Mouse (Mus musculus): ENCODE data around the gene Pld3. TPM values are rescaled to one million over a fixed set of nuclear protein-coding genes. Genes with fewer than 3 reads are reported as not detected.

Gene Pld3
- polyA plus RNA-seq, 1 experiment from 2014 or later, result 49.3 TPM

- WGBS (ENCODE audit: insufficient replicate concordance), result 90% methylated on average over 13 of the region's 13 CpGs
- Histone ChIP-seq H3K36me3 (replicated peaks; ENCODE audit: insufficient read depth, low read length) (no peaks in the 10 kb centered on the region), H3K4me3 (ENCODE audit: low read depth, low read length) (no peak overlapping the region), H3K9ac (replicated peaks) (no peak overlapping the region), H3K4me1 (ENCODE audit: insufficient read depth) (peaks cover 9% of the 10 kb centered on the region), H3K9me3 (ENCODE audit: low read length) (0 out of 2 replicates have a peak, but pooled peaks cover 2% of the 10 kb centered on the region), H3K27ac (ENCODE audit: low read depth) (no peak overlapping the region), H3K27me3 (ENCODE audit: insufficient read depth, low read length) (no peaks in the 10 kb centered on the region), H3K4me2 (ENCODE audit: low read depth, low read length) (no peak overlapping the region)
- ATAC-seq (no peak), DNase-seq (no peak)
- no peak for TF ChIP-seq CTCF (IDR thresholded peaks at IDR 0.05; ENCODE audit: low read depth)
- TF ChIP-seq EP300 (IDR thresholded peaks at IDR 0.05; ENCODE audit: low read depth), result no peak
These were observed 29.2 kb downstream of the Pld3 start for GRCm38 (mm10) chr7:27523805-27524204.

GRCm38 (mm10) chr7:27522967-27523366 lies 30.1 kb downstream of the Pld3 start, which contains the start of gene Hipk4:
Hipk4 (plus strand) TSS chr7:27523267.
- no peak for TF ChIP-seq CTCF (IDR thresholded peaks at IDR 0.05; ENCODE audit: low read depth)
- TF ChIP-seq EP300 (IDR thresholded peaks at IDR 0.05; ENCODE audit: low read depth), result no peak
- Histone ChIP-seq H3K27ac (ENCODE audit: low read depth) (no peak within 1 kb of the TSS), H3K4me3 (ENCODE audit: low read depth, low read length) (no peak within 1 kb of the TSS), H3K27me3 (ENCODE audit: insufficient read depth, low read length) (no peaks in the 10 kb centered on the region), H3K36me3 (replicated peaks; ENCODE audit: insufficient read depth, low read length) (no peaks in the 10 kb centered on the region), H3K9ac (replicated peaks) (no peak within 1 kb of the TSS), H3K4me1 (ENCODE audit: insufficient read depth) (peaks cover 9% of the 10 kb centered on the region), H3K9me3 (ENCODE audit: low read length) (0 out of 2 replicates have a peak, but pooled peaks cover 2% of the 10 kb centered on the region), H3K4me2 (ENCODE audit: low read depth, low read length) (no peak within 1 kb of the TSS)
- 66% methylated on average over 5 of the region's 5 CpGs for WGBS (ENCODE audit: insufficient replicate concordance)
- DNase-seq (no peak), ATAC-seq (no peak)

GRCm38 (mm10) chr7:27520599-27520998 lies 32.4 kb downstream of the Pld3 start:
- Histone ChIP-seq H3K4me3 (ENCODE audit: low read depth, low read length) (no peak overlapping the region), H3K4me1 (ENCODE audit: insufficient read depth) (peaks cover 2% of the 10 kb centered on the region), H3K36me3 (replicated peaks; ENCODE audit: insufficient read depth, low read length) (no peaks in the 10 kb centered on the region), H3K27me3 (ENCODE audit: insufficient read depth, low read length) (no peaks in the 10 kb centered on the region), H3K9ac (replicated peaks) (no peak overlapping the region), H3K4me2 (ENCODE audit: low read depth, low read length) (no peak overlapping the region), H3K27ac (ENCODE audit: low read depth) (no peak overlapping the region), H3K9me3 (ENCODE audit: low read length) (0 out of 2 replicates have a peak, but pooled peaks cover 2% of the 10 kb centered on the region)
- DNase-seq (no peak), ATAC-seq (no peak)
- WGBS (ENCODE audit: insufficient replicate concordance), result 63% methylated on average over 1 of the region's 1 CpGs
- no peak for TF ChIP-seq EP300 (IDR thresholded peaks at IDR 0.05; ENCODE audit: low read depth)
- no peak for TF ChIP-seq CTCF (IDR thresholded peaks at IDR 0.05; ENCODE audit: low read depth)

GRCm38 (mm10) chr7:27520104-27520503 lies 32.9 kb downstream of the Pld3 start:
- H3K27ac ChIP-seq (ENCODE audit: low read depth), result no peak overlapping the region
- H3K9me3 ChIP-seq (ENCODE audit: low read length), result 0 out of 2 replicates have a peak, but pooled peaks cover 2% of the 10 kb centered on the region
- H3K36me3 ChIP-seq (replicated peaks; ENCODE audit: insufficient read depth, low read length), result no peaks in the 10 kb centered on the region
- no peak overlapping the region for H3K4me2 ChIP-seq (ENCODE audit: low read depth, low read length)
- no peak overlapping the region for H3K9ac ChIP-seq (replicated peaks)
- no peak for ATAC-seq
- DNase-seq, result no peak
- no peaks in the 10 kb centered on the region for H3K4me1 ChIP-seq (ENCODE audit: insufficient read depth)
- no peaks in the 10 kb centered on the region for H3K27me3 ChIP-seq (ENCODE audit: insufficient read depth, low read length)
- no peak overlapping the region for H3K4me3 ChIP-seq (ENCODE audit: low read depth, low read length)
- no peak for TF ChIP-seq EP300 (IDR thresholded peaks at IDR 0.05; ENCODE audit: low read depth)
- TF ChIP-seq CTCF (IDR thresholded peaks at IDR 0.05; ENCODE audit: low read depth), result peak; percentile 44

GRCm38 (mm10) chr7:27518314-27518713 lies 34.7 kb downstream of the Pld3 start:
- Histone ChIP-seq H3K4me3 (ENCODE audit: low read depth, low read length) (no peak overlapping the region), H3K27ac (ENCODE audit: low read depth) (no peak overlapping the region), H3K9ac (replicated peaks) (no peak overlapping the region), H3K36me3 (replicated peaks; ENCODE audit: insufficient read depth, low read length) (no peaks in the 10 kb centered on the region), H3K27me3 (ENCODE audit: insufficient read depth, low read length) (no peaks in the 10 kb centered on the region), H3K9me3 (ENCODE audit: low read length) (0 out of 2 replicates have a peak, but pooled peaks cover 2% of the 10 kb centered on the region), H3K4me1 (ENCODE audit: insufficient read depth) (no peaks in the 10 kb centered on the region), H3K4me2 (ENCODE audit: low read depth, low read length) (no peak overlapping the region)
- TF ChIP-seq EP300 (IDR thresholded peaks at IDR 0.05; ENCODE audit: low read depth), result no peak
- no peak for TF ChIP-seq CTCF (IDR thresholded peaks at IDR 0.05; ENCODE audit: low read depth)
- no peak for ATAC-seq
- DNase-seq, result no peak
- 73% methylated on average over 9 of the region's 9 CpGs for WGBS (ENCODE audit: insufficient replicate concordance)

GRCm38 (mm10) chr7:27514961-27515360 lies 38.1 kb downstream of the Pld3 start:
- no peak for ATAC-seq
- no peak for DNase-seq
- no peak overlapping the region for H3K4me3 ChIP-seq (ENCODE audit: low read depth, low read length)
- H3K27ac ChIP-seq (ENCODE audit: low read depth), result no peak overlapping the region
- H3K4me1 ChIP-seq (ENCODE audit: insufficient read depth), result no peaks in the 10 kb centered on the region
- no peak overlapping the region for H3K4me2 ChIP-seq (ENCODE audit: low read depth, low read length)
- H3K36me3 ChIP-seq (replicated peaks; ENCODE audit: insufficient read depth, low read length), result no peaks in the 10 kb centered on the region
- 0 out of 2 replicates have a peak, but pooled peaks cover 2% of the 10 kb centered on the region for H3K9me3 ChIP-seq (ENCODE audit: low read length)
- no peak for TF ChIP-seq CTCF (IDR thresholded peaks at IDR 0.05; ENCODE audit: low read depth)
- no peak for TF ChIP-seq EP300 (IDR thresholded peaks at IDR 0.05; ENCODE audit: low read depth)
- no peak overlapping the region for H3K9ac ChIP-seq (replicated peaks)
- WGBS (ENCODE audit: insufficient replicate concordance), result 77% methylated on average over 9 of the region's 9 CpGs
- H3K27me3 ChIP-seq (ENCODE audit: insufficient read depth, low read length), result no peaks in the 10 kb centered on the region

GRCm38 (mm10) chr7:27510809-27511208 lies 42.2 kb downstream of the Pld3 start:
- WGBS (ENCODE audit: insufficient replicate concordance), result 85% methylated on average over 2 of the region's 2 CpGs
- H3K4me1 ChIP-seq (ENCODE audit: insufficient read depth), result peaks cover 15% of the 10 kb centered on the region; the same call in 1 of the 2 replicates

More at GRCm38 (mm10) chr7:27510809-27511208, 42.2 kb downstream of the Pld3 start:
- Histone ChIP-seq H3K9ac (replicated peaks) (no peak overlapping the region), H3K4me3 (ENCODE audit: low read depth, low read length) (no peak overlapping the region), H3K36me3 (replicated peaks; ENCODE audit: insufficient read depth, low read length) (no peaks in the 10 kb centered on the region), H3K9me3 (ENCODE audit: low read length) (no peaks in the 10 kb centered on the region), H3K27ac (ENCODE audit: low read depth) (no peak overlapping the region), H3K27me3 (ENCODE audit: insufficient read depth, low read length) (no peaks in the 10 kb centered on the region), H3K4me2 (ENCODE audit: low read depth, low read length) (no peak overlapping the region)
- no peak for ATAC-seq
- TF ChIP-seq EP300 (IDR thresholded peaks at IDR 0.05; ENCODE audit: low read depth) (no peak), CTCF (IDR thresholded peaks at IDR 0.05; ENCODE audit: low read depth) (no peak)
- DNase-seq, result no peak
